Mouse (Mus musculus) embryonic facial prominence, embryonic 14.5 days (tissue): Measurements from ENCODE around the gene Tedc2. TPM values are rescaled to one million over a fixed set of nuclear protein-coding genes. Genes with fewer than 3 reads are reported as not detected.

ENCODE experiments used
- ATAC-seq: fragments of 200-750 bp; cut with Nextera tagmentation; 2 replicates; pipeline ENCODE4 v1.8.0; 2017; ENCODE audit warnings: low read depth, moderate number of reproducible peaks, moderate TSS enrichment
- DNase-seq: peaks from one replicate; pipeline ENCODE4 v3.0.0-alpha.2; 2015; ENCODE audit warnings: low spot score
- H3K27ac ChIP-seq: fragments of 300-500 bp; sonication (generic); replicated peaks from 2 replicates; pipeline ENCODE4 v1.5.1; 2014; ENCODE audit warnings: low read depth, mild to moderate bottlenecking, low read length, moderate library complexity
- H3K27me3 ChIP-seq: fragments of 300-500 bp; sonication (generic); replicated peaks from 2 replicates; pipeline ENCODE4 v1.6.1; 2014; ENCODE audit warnings: low read length; ENCODE audit not compliant: control insufficient read depth, insufficient read depth
- H3K36me3 ChIP-seq: fragments of 300-500 bp; sonication (generic); 2 replicates; pipeline ENCODE4 v1.6.1; 2014; ENCODE audit warnings: low read length, mixed read lengths; ENCODE audit not compliant: control insufficient read depth, insufficient read depth
- H3K4me1 ChIP-seq: fragments of 300-500 bp; sonication (generic); 2 replicates; pipeline ENCODE4 v1.6.1; 2014; ENCODE audit warnings: antibody characterized with exemption, low read length; ENCODE audit not compliant: control insufficient read depth, insufficient read depth
- H3K4me2 ChIP-seq: fragments of 300-500 bp; sonication (generic); 2 replicates; pipeline ENCODE4 v1.6.1; 2014; ENCODE audit warnings: low read depth, mild to moderate bottlenecking, low read length, moderate library complexity, mixed read lengths
- H3K4me3 ChIP-seq: fragments of 300-500 bp; sonication (generic); 2 replicates; pipeline ENCODE4 v1.5.1; 2014; ENCODE audit warnings: low read depth, mild to moderate bottlenecking, low read length
- H3K9ac ChIP-seq: fragments of 300-500 bp; sonication (generic); 2 replicates; pipeline ENCODE4 v1.6.1; 2014; ENCODE audit warnings: low read depth, mild to moderate bottlenecking, low read length, moderate library complexity, mixed read lengths
- H3K9me3 ChIP-seq: fragments of 300-500 bp; sonication (generic); 2 replicates; pipeline ENCODE4 v1.6.1; 2016; ENCODE audit warnings: low read length; ENCODE audit not compliant: control insufficient read depth
- WGBS: fragments of 180-500 bp; shearing (Covaris S2); extraction: QIAGEN DNeasy Blood & Tissue Kit; methylation state at CpG from one replicate; pipeline ENCODE4 v1.1.7; 2014; 5-methylcytosine and 5-hydroxymethylcytosine counted together
- microRNA-seq: library from miRNA; unstranded; fragments of <30 nt; microRNA quantifications from one replicate; pipeline ENCODE4, GENCODE M21; 2016; ENCODE audit warnings: borderline number of aligned reads
- polyA plus RNA-seq: library from polyadenylated mRNA; unstranded; fragments of >200 nt; fragmentation: Nextera tagmentation; extraction: Ambion mirVana; gene quantifications from 2 replicates; pipeline ENCODE4 v1.2.1, GENCODE M21; 2014

Gene Tedc2
- polyA plus RNA-seq, 1 experiment from 2014 or later: 9.2 TPM

- peak overlapping the region; percentile 86 for H3K4me3 ChIP-seq
- no peaks in the 10 kb centered on the region for H3K9me3 ChIP-seq
- H3K9ac ChIP-seq: peak overlapping the region; percentile 85
- H3K27ac ChIP-seq: peak overlapping the region; percentile 96
- peaks cover 6% of the 10 kb centered on the region for H3K4me1 ChIP-seq
- H3K4me2 ChIP-seq: peak overlapping the region; percentile 85
- peaks cover 19% of the 10 kb centered on the region for H3K36me3 ChIP-seq
- ATAC-seq (no peak), DNase-seq (no peak)
- 56% methylated on average over 3 of the region's 3 CpGs for WGBS
- H3K27me3 ChIP-seq: no peaks in the 10 kb centered on the region
Measured at GRCm38 (mm10) chr17:24170125-24170524, 50.5 kb downstream of the Tedc2 start.

GRCm38 (mm10) chr17:24169317-24170065, 51.2 kb downstream of the Tedc2 start, which contains the start of gene Atp6v0c:
Gene Atp6v0c, minus strand, starts transcription at chr17:24169702.
- Histone ChIP-seq H3K9me3 (no peaks in the 10 kb centered on the region), H3K9ac (peak within 1 kb of the TSS; percentile 85), H3K4me3 (peak within 1 kb of the TSS; percentile 86), H3K27ac (peak within 1 kb of the TSS; percentile 96), H3K27me3 (no peaks in the 10 kb centered on the region), H3K4me2 (peak within 1 kb of the TSS; percentile 85), H3K4me1 (peaks cover 6% of the 10 kb centered on the region), H3K36me3 (peaks cover 21% of the 10 kb centered on the region)
- WGBS: under 1% methylated on average over 24 of the region's 58 CpGs
- peak; percentile 93 for ATAC-seq
- DNase-seq: peak; percentile 97

- WGBS: under 1% methylated on average over 32 of the region's 41 CpGs
- Histone ChIP-seq H3K27me3 (no peaks in the 10 kb centered on the region), H3K9me3 (no peaks in the 10 kb centered on the region), H3K4me1 (peaks cover 6% of the 10 kb centered on the region), H3K36me3 (peaks cover 22% of the 10 kb centered on the region), H3K27ac (peak overlapping the region; percentile 96), H3K4me2 (peak overlapping the region; percentile 85), H3K9ac (peak overlapping the region; percentile 85), H3K4me3 (peak overlapping the region; percentile 86)
- ATAC-seq (peak; percentile 55), DNase-seq (peak; percentile 70)
Measured at GRCm38 (mm10) chr17:24168590-24169277, 51.9 kb downstream of the Tedc2 start.

GRCm38 (mm10) chr17:24167891-24168505, 52.7 kb downstream of the Tedc2 start:
- H3K36me3 ChIP-seq: peaks cover 22% of the 10 kb centered on the region
- DNase-seq (no peak), ATAC-seq (no peak)
- H3K9ac ChIP-seq: peak overlapping the region; percentile 85
- peak overlapping the region; percentile 85 for H3K4me2 ChIP-seq
- H3K9me3 ChIP-seq: no peaks in the 10 kb centered on the region
- H3K4me3 ChIP-seq: peak overlapping the region; percentile 86
- no peaks in the 10 kb centered on the region for H3K27me3 ChIP-seq
- H3K4me1 ChIP-seq: peaks cover 6% of the 10 kb centered on the region
- WGBS: 59% methylated on average over 7 of the region's 7 CpGs
- H3K27ac ChIP-seq: peak overlapping the region; percentile 96; the same call in 1 of the 2 replicates

- H3K27me3 ChIP-seq: no peaks in the 10 kb centered on the region
- peaks cover 12% of the 10 kb centered on the region for H3K4me1 ChIP-seq
- peak overlapping the region; percentile 85; the same call in 1 of the 2 replicates for H3K4me2 ChIP-seq
- DNase-seq (no peak), ATAC-seq (no peak)
- 86% methylated on average over 6 of the region's 6 CpGs for WGBS
- H3K27ac ChIP-seq: no peak overlapping the region
- no peak overlapping the region for H3K9ac ChIP-seq
- H3K4me3 ChIP-seq: 0 out of 2 replicates have a peak overlapping the region, but pooled peaks have one; percentile 86
- peaks cover 22% of the 10 kb centered on the region for H3K36me3 ChIP-seq
- no peaks in the 10 kb centered on the region for H3K9me3 ChIP-seq
Measured at GRCm38 (mm10) chr17:24167120-24167519, 53.5 kb downstream of the Tedc2 start.

Small RNA genes lying within 50 kb of the gene (microRNA-seq; reads per million reads assigned to microRNA genes)
- gene Mir5134 (2.3 reads per million, percentile 10 among the genes with 10 or more reads in this experiment), gene Mir6965 (0.66 reads per million)

Other genes with a start within 250 kb of the Tedc2 start
- not detected in 2 replicates for gene Prss30, start 240.3 kb downstream of the Tedc2 start, polyA plus RNA-seq
- gene Prss22, start 222.8 kb downstream of the Tedc2 start, polyA plus RNA-seq: 0.50 and 0.56 TPM in 2 replicates
- gene Prss27, start 182.7 kb downstream of the Tedc2 start, polyA plus RNA-seq: 0.60 and 1.0 TPM in 2 replicates
- gene Kctd5, start 147.4 kb downstream of the Tedc2 start, polyA plus RNA-seq: 56.3 and 57.6 TPM in 2 replicates
- gene Pdpk1, start 69.9 kb downstream of the Tedc2 start, polyA plus RNA-seq: 40.6 and 46.3 TPM in 2 replicates
- gene Amdhd2, start 57.1 kb downstream of the Tedc2 start, polyA plus RNA-seq: 28.3 and 33.3 TPM in 2 replicates
- 573 and 574 TPM in 2 replicates for gene Atp6v0c, start 51.1 kb downstream of the Tedc2 start, polyA plus RNA-seq
- 4.6 and 6.4 TPM in 2 replicates for gene Tbc1d24, start 15.3 kb downstream of the Tedc2 start, polyA plus RNA-seq
- gene Ntn3, start 11.3 kb downstream of the Tedc2 start, polyA plus RNA-seq: 9.6 and 10.7 TPM in 2 replicates
- 42.2 and 48.1 TPM in 2 replicates for gene Ccnf, start 30.6 kb upstream of the Tedc2 start, polyA plus RNA-seq
- gene Abca17, start 130.2 kb upstream of the Tedc2 start, polyA plus RNA-seq: not detected in 2 replicates
- gene Abca3, start 131.1 kb upstream of the Tedc2 start, polyA plus RNA-seq: 10.1 TPM in 2 replicates
- gene Rnps1, start 193.7 kb upstream of the Tedc2 start, polyA plus RNA-seq: 202 and 224 TPM in 2 replicates
- 57.6 and 58.7 TPM in 2 replicates for gene Eci1, start 205.8 kb upstream of the Tedc2 start, polyA plus RNA-seq
- gene Dnase1l2, start 222.3 kb upstream of the Tedc2 start, polyA plus RNA-seq: 3.3 and 4.9 TPM in 2 replicates
- 13.3 and 18.6 TPM in 2 replicates for gene E4f1, start 249.5 kb upstream of the Tedc2 start, polyA plus RNA-seq
- gene Pgp, start 249.5 kb upstream of the Tedc2 start, polyA plus RNA-seq: 57.7 and 58.5 TPM in 2 replicates